Mouse (Mus musculus) cortical plate, adult 2 months (tissue): Measurements from ENCODE around the gene Lrrc27. TPM values are rescaled to one million over a fixed set of nuclear protein-coding genes. Genes with fewer than 3 reads are reported as not detected.

Experiments
- H3K27ac ChIP-seq: fragments of 200-500 bp; 2 replicates; pipeline ENCODE4 v1.5.1; 2012; ENCODE audit warnings: low read length, control low read depth, inconsistent platforms; ENCODE audit not compliant: insufficient read depth
- H3K4me1 ChIP-seq: fragments of 200-500 bp; 2 replicates; pipeline ENCODE4 v1.6.1; 2011; ENCODE audit warnings: low read length; ENCODE audit not compliant: control insufficient read depth, insufficient read depth
- H3K4me3 ChIP-seq: fragments of 200-500 bp; 2 replicates; pipeline ENCODE4 v1.5.1; 2011; ENCODE audit warnings: mild to moderate bottlenecking, low read length, control low read depth; ENCODE audit not compliant: insufficient read depth
- CTCF ChIP-seq: fragments of 200-500 bp; IDR thresholded peaks from 2 replicates; pipeline ENCODE4 v1.5.1; 2011; ENCODE audit warnings: mild to moderate bottlenecking, control low read depth, low read length; ENCODE audit not compliant: insufficient read depth; ENCODE audit errors: extremely low read depth
- POLR2A ChIP-seq: fragments of 200-500 bp; IDR thresholded peaks from 2 replicates; pipeline ENCODE4 v1.6.1; 2011; ENCODE audit warnings: mild to moderate bottlenecking, low read length, control low read depth; ENCODE audit not compliant: insufficient read depth; ENCODE audit errors: extremely low read depth
- polyA plus RNA-seq: library from polyadenylated mRNA; depleted of rRNA; stranded (reverse); fragments of >200 nt; gene quantifications from 2 replicates; pipeline ENCODE4 v1.2.3, GENCODE M21; 2012

The Lrrc27 gene
- polyA plus RNA-seq, 1 experiment, result 11.0 TPM

DNA sequence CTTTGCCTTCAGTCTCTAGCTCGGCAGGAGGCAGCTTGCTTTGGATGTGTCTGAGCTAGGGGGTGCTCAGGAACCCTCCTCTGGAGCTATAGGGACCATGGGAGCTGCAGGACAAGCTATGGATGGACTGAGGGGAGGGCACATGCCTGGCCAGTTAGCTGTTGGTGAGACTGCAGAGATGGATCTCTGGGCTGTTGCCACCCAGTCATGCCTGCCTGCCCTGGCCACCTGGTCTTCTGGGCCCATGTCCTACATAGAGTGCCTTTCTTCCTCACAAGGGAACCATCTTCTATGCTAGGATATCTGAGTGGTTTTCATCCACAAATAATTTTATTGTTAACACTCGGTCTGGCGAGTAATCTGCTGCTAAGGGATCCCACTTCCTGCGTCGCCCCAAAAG, 6.7 kb downstream of the Lrrc27 start:
- no peak overlapping the region for H3K27ac ChIP-seq
- TF ChIP-seq CTCF (no peak), POLR2A (no peak)
- H3K4me1 ChIP-seq, result peaks cover 2% of the 10 kb centered on the region; the same call in 1 of the 2 replicates
- H3K4me3 ChIP-seq, result no peak overlapping the region

DNA sequence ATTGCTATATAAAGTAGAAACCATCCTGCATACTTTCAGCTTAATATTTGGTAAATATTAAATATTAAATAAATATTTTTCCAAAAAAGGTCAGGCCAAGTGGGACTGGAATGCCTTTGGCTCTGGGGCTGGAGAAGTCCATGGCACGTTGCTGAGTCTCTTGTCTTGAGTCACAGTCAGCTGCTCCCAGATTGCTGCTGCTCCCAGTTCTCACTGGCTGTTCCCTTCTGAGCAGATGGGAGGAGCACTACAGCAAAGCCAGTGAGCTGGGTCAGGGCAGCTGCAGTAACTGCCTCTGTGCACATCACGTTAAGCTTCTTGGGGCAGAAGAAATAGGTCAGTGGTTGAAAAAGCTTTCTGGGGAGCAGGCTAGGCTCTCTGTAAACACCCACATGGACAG, 7.5 kb downstream of the Lrrc27 start:
- no peak overlapping the region for H3K4me3 ChIP-seq
- H3K27ac ChIP-seq, result no peak overlapping the region
- TF ChIP-seq POLR2A (no peak), CTCF (no peak)
- H3K4me1 ChIP-seq, result peaks cover 2% of the 10 kb centered on the region; the same call in 1 of the 2 replicates

DNA sequence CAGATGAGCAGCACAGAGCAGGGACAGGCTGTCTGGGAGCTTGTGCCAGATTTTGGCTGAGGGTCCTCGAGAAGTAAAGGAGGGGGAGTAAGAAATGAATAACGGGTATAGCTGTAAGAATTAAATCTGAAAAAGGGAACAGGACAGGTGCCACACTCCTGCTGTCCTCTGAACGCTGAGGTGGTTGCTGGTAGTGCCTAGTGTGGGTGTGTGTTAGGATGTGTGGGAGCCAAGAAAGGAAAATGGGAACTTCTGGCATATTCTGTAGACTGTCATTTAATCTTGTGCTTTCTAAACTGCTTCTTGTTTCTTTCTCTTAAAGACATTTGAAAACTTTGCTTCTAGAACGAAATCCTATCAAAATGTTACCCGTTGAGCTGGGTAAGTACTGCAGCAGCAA, 8.3 kb downstream of the Lrrc27 start:
- no peak overlapping the region for H3K27ac ChIP-seq
- H3K4me1 ChIP-seq, result peaks cover 2% of the 10 kb centered on the region; the same call in 1 of the 2 replicates
- no peak overlapping the region for H3K4me3 ChIP-seq
- TF ChIP-seq POLR2A, result no peak

DNA sequence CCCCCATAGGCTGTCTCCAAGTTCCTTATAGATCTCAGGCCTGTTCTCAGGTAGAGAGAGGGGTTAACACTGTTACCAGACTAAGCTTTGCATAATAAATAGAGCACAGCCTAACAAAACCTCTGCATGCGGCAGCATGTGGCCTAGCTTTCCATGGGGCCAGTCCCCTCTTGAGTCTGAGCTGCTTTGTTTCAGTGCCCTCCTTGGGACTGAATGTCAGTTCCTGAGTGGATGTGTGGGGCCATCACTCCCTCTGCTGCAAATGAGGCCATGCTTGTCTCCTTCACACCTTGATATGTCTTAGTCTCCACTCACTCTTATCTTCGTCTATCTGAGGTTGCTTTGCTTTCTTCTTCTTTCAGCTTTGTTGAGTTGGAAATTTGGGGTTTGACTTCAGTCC, 9.1 kb downstream of the Lrrc27 start:
- Histone ChIP-seq H3K27ac (no peak overlapping the region), H3K4me1 (peaks cover 2% of the 10 kb centered on the region; the same call in 1 of the 2 replicates), H3K4me3 (no peak overlapping the region)
- TF ChIP-seq CTCF (no peak), POLR2A (no peak)

DNA sequence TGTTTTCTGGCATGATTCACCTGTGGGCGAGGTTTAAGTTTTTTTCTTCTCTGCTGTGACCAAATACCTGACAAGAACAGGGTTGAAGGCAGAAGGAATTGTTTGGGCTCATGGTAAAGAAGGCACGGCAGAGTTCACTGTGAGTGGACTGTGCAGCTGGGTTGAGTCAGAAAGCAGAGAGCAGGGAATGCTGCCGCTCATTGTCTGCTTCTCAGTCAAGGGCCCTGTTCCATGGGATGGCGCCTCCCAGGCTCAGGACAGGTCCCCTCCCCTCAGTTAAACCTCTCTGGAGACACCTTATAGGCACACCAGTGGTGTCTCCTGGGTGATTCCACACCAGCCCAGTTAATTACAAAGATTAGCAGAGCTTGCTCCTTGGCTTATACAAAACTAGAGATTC, 9.6 kb downstream of the Lrrc27 start:
- Histone ChIP-seq H3K27ac (no peak overlapping the region), H3K4me1 (peaks cover 2% of the 10 kb centered on the region; the same call in 1 of the 2 replicates), H3K4me3 (no peak overlapping the region)
- no peak for TF ChIP-seq POLR2A
- TF ChIP-seq CTCF, result no peak

DNA sequence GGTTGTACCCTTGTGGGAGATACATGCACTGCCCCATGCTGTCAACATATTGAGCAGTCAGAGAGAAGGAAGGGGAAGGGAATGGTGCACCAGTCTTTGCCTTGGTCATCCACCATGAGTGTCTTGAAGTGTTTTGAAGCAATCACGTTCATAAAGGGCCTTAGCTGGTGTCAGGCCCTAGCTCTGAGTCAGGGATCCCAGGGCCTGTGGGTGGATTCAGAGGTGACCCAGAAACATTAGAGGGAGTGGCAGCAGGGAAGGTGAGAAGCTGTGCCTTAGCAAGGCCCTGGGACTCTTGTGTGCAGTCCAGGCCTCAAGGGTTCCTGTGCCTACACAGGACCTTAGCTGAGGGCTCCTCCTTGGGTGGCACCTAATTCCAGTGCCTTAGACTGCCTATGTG, 11.3 kb downstream of the Lrrc27 start:
- H3K4me3 ChIP-seq, result no peak overlapping the region
- no peak for TF ChIP-seq CTCF
- TF ChIP-seq POLR2A, result no peak
- no peak overlapping the region for H3K27ac ChIP-seq
- H3K4me1 ChIP-seq, result peaks cover 2% of the 10 kb centered on the region; the same call in 1 of the 2 replicates

DNA sequence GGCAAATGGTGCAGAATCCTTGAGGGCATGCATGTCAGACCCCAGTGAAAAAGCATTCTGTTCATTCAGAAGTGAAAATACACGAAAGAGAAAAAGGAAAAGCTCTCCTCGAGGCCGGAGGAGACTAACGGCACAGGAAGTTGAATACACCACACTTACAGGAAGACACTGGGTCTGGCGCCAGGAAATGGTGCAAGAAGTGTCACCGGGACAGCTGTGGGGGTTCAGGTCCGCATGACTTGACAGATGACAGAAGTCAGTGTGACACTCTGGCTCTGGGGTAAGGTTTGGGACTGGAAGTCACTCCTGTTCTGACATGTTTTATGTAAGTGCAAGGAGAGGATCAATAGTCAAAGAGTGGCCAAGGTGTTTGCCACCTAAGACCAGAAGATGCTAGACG, 11.9 kb downstream of the Lrrc27 start:
- no peak overlapping the region for H3K4me3 ChIP-seq
- peaks cover 2% of the 10 kb centered on the region; the same call in 1 of the 2 replicates for H3K4me1 ChIP-seq
- TF ChIP-seq POLR2A (no peak), CTCF (no peak)

DNA sequence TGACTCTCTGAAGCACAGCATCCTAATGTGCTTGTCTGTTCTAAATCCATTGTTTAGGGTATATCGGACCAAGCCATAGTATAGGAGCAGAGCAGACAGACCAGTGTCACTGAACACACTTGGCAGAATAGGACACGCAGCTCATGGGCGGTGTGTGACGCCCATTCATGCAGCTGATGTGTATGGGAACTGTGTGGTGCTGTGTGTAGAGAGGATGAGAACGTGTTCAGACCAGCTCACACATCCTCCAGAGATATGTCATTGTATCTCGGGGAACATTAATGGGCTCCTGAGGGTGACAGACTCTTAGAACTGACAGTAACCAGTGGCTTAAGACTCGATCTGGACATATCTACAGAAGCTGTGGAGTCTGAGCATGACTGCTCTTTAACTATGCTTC, 13.6 kb downstream of the Lrrc27 start:
- peaks cover 1% of the 10 kb centered on the region; the same call in 1 of the 2 replicates for H3K4me1 ChIP-seq
- H3K4me3 ChIP-seq, result no peak overlapping the region
- no peak overlapping the region for H3K27ac ChIP-seq
- TF ChIP-seq POLR2A, result no peak
- TF ChIP-seq CTCF, result no peak

More for the DNA sequence above, 11.9 kb downstream of the Lrrc27 start:
- no peak overlapping the region for H3K27ac ChIP-seq

DNA sequence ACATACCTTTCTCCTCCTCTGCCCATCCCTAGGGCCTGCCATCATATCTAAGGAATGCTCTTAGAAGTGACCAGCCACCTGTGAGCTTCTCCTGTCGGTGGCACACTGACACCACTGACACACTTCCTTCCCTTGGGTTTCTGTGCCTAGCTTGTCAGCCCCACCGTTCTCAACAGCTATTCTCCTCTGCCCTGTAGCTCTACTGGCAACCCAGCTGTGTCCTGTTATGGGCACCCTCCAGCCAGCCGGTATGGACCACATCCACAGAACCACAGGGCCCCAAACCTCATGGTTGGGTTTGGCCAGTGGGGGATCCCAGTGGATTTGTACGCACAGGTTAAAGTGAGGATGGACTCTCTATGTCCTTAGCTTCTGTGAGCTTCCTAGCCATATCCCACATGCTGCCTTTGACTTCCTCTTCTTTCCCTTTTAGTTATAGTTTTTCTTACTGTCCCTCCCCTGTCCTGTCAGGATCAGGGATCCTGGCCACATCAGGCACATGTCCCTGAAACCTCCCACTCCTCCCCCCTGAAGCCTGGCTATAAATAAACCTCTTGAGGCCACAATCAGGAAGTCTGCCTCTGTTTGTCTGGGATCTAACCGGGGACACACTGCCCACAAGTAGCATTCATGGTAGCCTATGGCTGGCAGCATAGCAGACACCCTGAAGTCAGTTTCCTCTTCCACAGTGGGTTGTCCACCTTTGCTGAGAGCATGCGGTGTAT, 15.8 kb downstream of the Lrrc27 start:
- no peak overlapping the region for H3K4me3 ChIP-seq
- no peaks in the 10 kb centered on the region for H3K4me1 ChIP-seq
- TF ChIP-seq POLR2A (no peak), CTCF (no peak)
- H3K27ac ChIP-seq, result no peak overlapping the region

DNA sequence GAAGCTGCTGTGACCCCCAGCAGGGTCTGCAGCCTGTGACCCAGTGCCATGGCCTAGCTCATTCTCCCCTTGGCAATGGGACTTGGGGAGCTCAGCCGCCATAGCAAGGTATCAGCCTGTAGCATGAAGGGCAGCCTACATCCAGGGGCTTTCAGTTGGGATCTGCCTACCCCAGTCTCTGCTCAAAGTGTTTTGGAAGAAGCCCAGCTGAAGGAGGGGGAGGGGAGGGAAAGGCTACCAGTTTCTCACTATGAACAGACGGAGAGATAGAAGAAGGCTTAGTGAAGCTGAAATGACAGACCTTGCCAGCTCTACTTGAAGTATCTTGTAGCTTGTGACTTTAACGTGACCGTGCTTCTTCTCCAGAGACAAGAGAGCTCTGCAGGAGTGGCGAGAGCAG, 17.0 kb downstream of the Lrrc27 start:
- no peak for TF ChIP-seq POLR2A
- no peak for TF ChIP-seq CTCF
- no peak overlapping the region for H3K27ac ChIP-seq
- H3K4me1 ChIP-seq, result no peaks in the 10 kb centered on the region
- H3K4me3 ChIP-seq, result no peak overlapping the region
